Mouse (Mus musculus): ENCODE data around the gene Gm20425.

GRCm38 (mm10) chr9:103163806-103164205, 66.3 kb downstream of the Gm20425 start:
- no peak for TF ChIP-seq POLR2A (IDR thresholded peaks at IDR 0.05; ENCODE audit: borderline replicate concordance, control insufficient read depth, low read depth, low read length)
- no peak for TF ChIP-seq CTCF (IDR thresholded peaks at IDR 0.05; ENCODE audit: control insufficient read depth, insufficient read depth, low read length)

All from bone marrow, adult 2 months (tissue).